Mouse (Mus musculus): ENCODE data around the gene Cyb561d1. TPM values are rescaled to one million over a fixed set of nuclear protein-coding genes. Genes with fewer than 3 reads are reported as not detected.

Gene Cyb561d1
- 30.4 TPM for total RNA-seq (2023)

GRCm38 (mm10) chr3:108200329-108201323 lies at the start of gene Cyb561d1:
Gene Cyb561d1, minus strand, starts transcription at chr3:108201212.

GRCm38 (mm10) chr3:108226558-108227350 lies 25.7 kb upstream of the Cyb561d1 start, which contains the start of gene Sypl2:
Gene Sypl2, minus strand, starts transcription at chr3:108226648.

GRCm38 (mm10) chr3:108210771-108211139 lies 9.7 kb upstream of the Cyb561d1 start, which contains the start of gene Atxn7l2:
Gene Atxn7l2, minus strand, starts transcription at chr3:108210934.

GRCm38 (mm10) chr3:108186098-108187047 lies 14.6 kb downstream of the Cyb561d1 start, which contains the start of gene Amigo1:
Gene Amigo1, plus strand, starts transcription at chr3:108186335.

GRCm38 (mm10) chr3:108154656-108155055 lies 46.4 kb downstream of the Cyb561d1 start, which contains the start of gene Gpr61:
Gene Gpr61, minus strand, starts transcription at chr3:108154882.

Other genes with a start within 250 kb of the Cyb561d1 start
- not detected for gene Gstm3, start 231.9 kb downstream of the Cyb561d1 start, total RNA-seq (2023)
- gene Gstm2, start 214.8 kb downstream of the Cyb561d1 start, total RNA-seq (2023): not detected
- gene Gstm1, start 183.2 kb downstream of the Cyb561d1 start, total RNA-seq (2023): 7.4 TPM
- gene Gstm4, start 156.3 kb downstream of the Cyb561d1 start, total RNA-seq (2023): 2.7 TPM
- gene Ampd2, start 114.6 kb downstream of the Cyb561d1 start, total RNA-seq (2023): 29.5 TPM
- not detected for gene Gnat2, start 108.4 kb downstream of the Cyb561d1 start, total RNA-seq (2023)
- 93.5 TPM for gene Gnai3, start 55.1 kb downstream of the Cyb561d1 start, total RNA-seq (2023)
- not detected for gene Gpr61, start 46.3 kb downstream of the Cyb561d1 start, total RNA-seq (2023)
- gene Amigo1, start 14.9 kb downstream of the Cyb561d1 start, total RNA-seq (2023): 1.8 TPM
- 44.7 TPM for gene Atxn7l2, start 9.7 kb upstream of the Cyb561d1 start, total RNA-seq (2023)
- not detected for gene Sypl2, start 25.4 kb upstream of the Cyb561d1 start, total RNA-seq (2023)
- gene Psma5, start 55.7 kb upstream of the Cyb561d1 start, total RNA-seq (2023): 29.1 TPM
- 1.1 TPM for gene Sort1, start 82.9 kb upstream of the Cyb561d1 start, total RNA-seq (2023)
- not detected for gene Mybphl, start 163.7 kb upstream of the Cyb561d1 start, total RNA-seq (2023)
- gene Psrc1, start 182.6 kb upstream of the Cyb561d1 start, total RNA-seq (2023): not detected
- 10.1 TPM for gene Celsr2, start 214.3 kb upstream of the Cyb561d1 start, total RNA-seq (2023)
- 147 TPM for gene Sars, start 244.0 kb upstream of the Cyb561d1 start, total RNA-seq (2023)

Measured in CD4-positive naive resting alpha-beta T cell, adult 76 days (primary cell).